Mouse (Mus musculus): ENCODE data around the gene Hist1h4b. TPM values are rescaled to one million over a fixed set of nuclear protein-coding genes. Genes with fewer than 3 reads are reported as not detected.

Gene Hist1h4b
- 9.6 TPM for polyA plus RNA-seq (2017; shearing (Covaris generic))

DNA sequence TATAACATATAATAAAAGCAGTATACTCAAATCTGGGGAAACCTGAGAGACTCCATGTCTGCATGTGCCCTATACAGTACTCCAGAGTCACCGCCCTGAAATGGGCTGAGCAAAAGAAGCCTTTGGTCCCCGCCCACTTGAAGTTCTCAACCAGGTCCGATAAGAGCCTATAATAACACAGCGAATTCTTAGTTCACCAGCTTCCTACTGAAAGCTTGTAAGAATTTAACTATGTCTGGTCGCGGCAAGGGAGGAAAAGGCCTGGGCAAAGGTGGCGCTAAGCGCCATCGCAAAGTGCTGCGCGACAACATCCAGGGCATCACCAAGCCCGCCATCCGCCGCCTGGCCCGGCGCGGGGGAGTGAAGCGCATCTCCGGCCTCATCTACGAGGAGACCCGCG, at the start of gene Hist1h4b:
Gene Hist1h4b (plus strand): TSS at position 224 of the 400 bp plus-strand sequence.

DNA sequence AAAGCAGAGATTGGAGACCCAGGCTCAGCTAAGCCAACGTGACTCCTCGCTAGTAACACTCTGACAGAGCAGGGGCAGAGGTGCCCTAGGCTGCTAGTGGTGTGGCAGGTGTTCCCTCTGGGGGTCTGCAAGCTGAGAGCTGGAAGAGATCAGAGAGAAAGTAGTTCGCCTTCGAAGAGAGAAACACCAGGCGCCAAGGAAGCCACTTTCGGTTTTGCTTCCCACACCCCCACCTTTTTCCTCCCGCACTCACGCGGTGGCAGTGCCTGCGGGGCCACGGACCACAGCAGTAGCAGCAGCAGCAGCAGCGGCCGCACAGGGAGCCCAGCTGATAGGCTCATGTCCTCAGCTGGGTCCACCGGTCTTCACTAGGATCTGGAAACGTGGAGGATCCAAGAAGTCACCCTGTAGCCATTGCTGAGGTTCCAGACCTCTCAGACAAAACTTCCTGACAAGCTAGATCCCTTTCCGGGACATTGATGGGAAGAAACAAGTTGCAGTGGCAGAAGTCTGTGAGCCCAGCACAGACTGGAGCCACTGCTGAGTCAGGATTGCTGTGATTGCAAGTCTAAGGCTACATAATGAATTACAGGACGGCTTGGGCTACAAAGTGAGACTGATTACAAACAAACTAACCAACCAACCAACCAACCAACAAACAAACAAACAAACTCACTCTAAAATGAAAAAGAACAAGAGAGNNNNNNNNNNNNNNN, 46.3 kb upstream of the Hist1h4b start, which contains the start of gene Hfe:
Gene Hfe (minus strand): TSS at position 481 of the 716 bp plus-strand sequence.

DNA sequence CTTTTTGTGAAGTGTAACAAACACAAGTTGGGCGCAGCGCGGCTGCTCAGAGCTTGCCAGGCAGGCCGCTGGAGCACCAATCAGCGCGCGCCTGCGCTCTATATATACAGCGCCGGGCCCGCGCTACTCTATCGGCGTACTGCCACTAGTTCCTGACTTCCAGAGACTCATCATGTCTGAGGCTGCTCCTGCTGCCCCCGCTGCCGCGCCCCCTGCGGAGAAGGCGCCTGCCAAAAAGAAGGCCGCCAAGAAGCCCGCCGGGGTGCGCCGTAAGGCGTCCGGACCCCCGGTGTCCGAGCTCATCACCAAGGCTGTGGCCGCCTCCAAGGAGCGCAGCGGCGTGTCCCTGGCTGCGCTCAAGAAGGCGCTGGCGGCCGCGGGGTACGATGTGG, 18.1 kb upstream of the Hist1h4b start, which contains the start of gene Hist1h1c:
Gene Hist1h1c (plus strand): TSS at position 132 of the 392 bp plus-strand sequence.

DNA sequence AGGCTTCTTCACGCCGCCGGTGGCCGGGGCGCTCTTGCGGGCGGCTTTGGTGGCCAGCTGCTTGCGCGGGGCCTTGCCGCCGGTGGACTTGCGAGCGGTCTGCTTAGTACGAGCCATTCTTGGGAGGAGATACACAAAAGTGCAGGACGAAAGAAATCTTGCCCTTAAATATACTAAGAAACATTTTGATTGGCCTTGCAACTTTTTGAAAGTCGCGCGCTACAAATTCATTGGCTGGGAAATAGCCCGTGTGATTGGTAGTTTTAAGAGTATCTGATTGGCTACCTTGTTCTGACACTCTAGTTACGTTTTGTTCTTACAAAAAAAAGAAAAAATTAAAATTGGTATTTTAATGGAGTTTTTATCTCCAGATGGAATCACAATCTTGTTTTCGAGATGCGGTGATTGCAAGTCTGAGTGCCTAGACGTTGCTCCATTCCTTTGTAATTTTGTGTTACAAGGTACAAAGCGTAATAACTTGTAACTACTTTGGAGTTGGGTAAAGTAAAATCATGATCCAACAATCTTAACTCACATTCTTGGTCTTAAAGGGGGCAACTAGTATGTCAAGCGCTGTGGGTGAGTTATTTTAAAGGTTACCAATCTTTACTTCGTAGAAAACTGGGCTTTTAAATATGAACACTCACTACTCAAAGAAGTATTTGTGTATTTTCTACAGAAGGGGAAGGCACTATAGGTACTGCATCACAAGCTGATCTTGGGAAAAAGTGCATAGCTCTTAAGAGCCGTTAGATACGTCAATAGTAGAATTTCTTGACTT, 11.2 kb upstream of the Hist1h4b start, which contains the start of gene Hist1h3c:
Gene Hist1h3c (minus strand): TSS at position 222 of the 781 bp plus-strand sequence.

DNA sequence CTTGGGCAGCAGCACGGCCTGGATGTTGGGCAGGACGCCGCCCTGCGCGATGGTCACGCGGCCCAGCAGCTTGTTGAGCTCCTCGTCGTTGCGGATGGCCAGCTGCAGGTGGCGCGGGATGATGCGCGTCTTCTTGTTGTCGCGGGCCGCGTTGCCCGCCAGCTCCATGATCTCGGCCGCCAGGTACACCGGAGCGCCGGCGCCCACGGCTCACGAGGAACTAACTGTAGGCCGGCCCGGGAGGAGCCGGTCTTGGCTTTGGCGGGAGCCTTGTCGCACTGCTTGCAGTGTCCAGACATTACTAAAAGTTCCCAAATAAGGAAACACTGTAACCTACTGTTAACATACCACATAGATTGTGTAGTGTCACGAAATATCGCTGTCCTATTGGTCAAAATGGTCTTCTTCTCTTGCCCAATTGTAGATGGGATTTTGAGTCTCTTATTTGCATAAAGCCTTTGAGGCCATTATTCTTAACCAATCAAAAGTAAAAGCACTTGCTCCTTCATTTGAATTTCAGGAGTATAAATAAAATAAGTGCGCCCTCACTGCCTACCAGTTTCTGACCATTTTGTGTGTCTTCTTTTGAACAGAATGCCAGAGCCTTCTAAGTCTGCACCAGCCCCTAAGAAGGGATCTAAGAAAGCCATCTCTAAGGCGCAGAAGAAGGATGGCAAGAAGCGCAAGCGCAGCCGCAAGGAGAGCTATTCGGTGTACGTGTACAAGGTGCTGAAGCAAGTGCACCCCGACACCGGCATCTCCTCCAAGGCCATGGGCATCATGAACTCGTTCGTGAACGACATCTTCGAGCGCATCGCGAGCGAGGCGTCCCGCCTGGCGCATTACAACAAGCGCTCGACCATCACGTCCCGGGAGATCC, 10.4 kb upstream of the Hist1h4b start, which contains the start of gene Hist1h2bb:
Gene Hist1h2bb (plus strand): TSS at position 534 of the 880 bp plus-strand sequence.

DNA sequence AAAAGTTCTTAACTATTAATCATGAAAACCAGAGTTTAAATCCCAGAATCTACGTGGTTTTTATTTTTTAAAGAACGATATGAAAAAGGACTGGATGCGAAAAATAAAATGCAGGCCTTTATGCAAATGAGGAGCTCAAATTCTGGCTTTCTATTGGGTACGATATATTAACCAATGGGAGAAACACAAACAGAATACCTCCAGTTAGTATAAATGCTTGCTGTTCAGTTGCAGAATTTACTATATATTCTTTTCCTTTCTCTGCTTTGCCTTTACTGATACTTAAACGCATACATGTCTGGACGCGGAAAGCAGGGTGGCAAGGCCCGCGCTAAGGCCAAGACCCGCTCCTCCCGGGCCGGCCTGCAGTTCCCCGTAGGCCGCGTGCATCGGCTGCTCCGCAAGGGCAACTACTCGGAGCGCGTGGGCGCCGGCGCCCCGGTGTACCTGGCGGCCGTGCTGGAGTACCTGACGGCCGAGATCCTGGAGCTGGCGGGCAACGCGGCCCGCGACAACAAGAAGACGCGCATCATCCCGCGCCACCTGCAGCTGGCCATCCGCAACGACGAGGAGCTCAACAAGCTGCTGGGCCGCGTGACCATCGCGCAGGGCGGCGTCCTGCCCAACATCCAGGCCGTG, 5.9 kb upstream of the Hist1h4b start, which contains the start of gene Hist1h2ab:
Gene Hist1h2ab (plus strand): TSS at position 288 of the 639 bp plus-strand sequence.

DNA sequence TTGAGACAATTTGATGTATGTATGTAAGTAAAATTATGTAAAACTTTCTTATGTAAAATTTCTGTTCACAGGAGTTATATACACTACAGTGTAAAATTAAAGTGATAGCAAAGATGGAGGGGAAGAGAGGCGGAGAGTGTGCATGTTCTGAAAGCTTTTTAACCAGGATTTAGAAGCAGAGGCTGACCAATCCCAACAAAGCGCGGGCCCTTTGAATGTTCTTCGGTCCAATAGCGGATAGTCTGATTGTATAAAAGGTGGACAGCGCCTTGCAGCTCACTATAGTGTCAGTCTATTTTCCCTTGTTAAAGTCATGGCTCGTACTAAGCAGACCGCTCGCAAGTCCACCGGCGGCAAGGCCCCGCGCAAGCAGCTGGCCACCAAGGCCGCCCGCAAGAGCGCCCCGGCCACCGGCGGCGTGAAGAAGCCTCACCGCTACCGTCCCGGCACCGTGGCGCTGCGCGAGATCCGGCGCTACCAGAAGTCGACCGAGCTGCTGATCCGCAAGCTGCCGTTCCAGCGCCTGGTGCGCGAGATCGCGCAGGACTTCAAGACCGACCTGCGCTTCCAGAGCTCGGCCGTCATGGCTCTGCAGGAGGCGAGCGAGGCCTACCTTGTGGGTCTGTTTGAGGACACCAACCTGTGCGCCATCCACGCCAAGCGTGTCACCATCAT, 4.6 kb upstream of the Hist1h4b start, which contains the start of gene Hist1h3b:
Gene Hist1h3b (plus strand): TSS at position 201 of the 675 bp plus-strand sequence.

DNA sequence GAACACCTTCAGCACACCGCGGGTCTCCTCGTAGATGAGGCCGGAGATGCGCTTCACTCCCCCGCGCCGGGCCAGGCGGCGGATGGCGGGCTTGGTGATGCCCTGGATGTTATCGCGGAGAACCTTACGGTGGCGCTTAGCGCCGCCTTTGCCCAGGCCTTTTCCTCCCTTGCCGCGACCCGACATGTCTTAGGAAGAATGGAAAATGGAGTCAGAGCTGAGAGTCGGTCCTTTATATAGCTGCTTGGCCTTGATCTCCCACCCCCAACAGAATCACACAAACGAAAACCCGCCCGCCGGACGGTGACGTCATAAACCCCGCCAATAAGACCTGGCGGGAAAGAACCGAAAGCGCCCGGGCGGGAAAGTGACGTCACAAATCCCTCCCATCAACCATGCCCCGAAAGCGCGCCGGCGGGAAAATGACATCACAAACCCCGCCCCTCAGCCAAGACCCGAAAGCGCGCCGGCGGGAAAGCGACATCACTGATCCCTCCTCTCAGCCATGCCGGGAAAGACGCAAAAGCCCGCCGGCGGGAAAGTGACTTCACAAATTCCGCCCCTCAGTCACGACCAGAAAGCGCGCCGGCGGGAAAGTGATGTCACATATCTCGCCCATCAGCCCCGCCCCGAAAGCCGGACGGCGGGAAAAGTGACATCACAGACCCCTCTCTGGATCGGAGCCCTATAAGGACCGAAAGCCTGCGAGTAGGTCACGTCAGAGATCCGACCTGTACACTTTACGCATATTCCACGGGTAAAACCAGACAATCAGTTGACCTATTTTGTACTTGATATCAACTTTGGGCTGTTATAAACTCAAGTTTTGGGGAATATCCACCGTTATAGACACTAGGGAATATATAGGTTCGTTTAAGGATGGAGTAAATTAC, 4.4 kb downstream of the Hist1h4b start, which contains the start of gene Hist1h4a:
Gene Hist1h4a (minus strand): TSS at position 259 of the 893 bp plus-strand sequence.

DNA sequence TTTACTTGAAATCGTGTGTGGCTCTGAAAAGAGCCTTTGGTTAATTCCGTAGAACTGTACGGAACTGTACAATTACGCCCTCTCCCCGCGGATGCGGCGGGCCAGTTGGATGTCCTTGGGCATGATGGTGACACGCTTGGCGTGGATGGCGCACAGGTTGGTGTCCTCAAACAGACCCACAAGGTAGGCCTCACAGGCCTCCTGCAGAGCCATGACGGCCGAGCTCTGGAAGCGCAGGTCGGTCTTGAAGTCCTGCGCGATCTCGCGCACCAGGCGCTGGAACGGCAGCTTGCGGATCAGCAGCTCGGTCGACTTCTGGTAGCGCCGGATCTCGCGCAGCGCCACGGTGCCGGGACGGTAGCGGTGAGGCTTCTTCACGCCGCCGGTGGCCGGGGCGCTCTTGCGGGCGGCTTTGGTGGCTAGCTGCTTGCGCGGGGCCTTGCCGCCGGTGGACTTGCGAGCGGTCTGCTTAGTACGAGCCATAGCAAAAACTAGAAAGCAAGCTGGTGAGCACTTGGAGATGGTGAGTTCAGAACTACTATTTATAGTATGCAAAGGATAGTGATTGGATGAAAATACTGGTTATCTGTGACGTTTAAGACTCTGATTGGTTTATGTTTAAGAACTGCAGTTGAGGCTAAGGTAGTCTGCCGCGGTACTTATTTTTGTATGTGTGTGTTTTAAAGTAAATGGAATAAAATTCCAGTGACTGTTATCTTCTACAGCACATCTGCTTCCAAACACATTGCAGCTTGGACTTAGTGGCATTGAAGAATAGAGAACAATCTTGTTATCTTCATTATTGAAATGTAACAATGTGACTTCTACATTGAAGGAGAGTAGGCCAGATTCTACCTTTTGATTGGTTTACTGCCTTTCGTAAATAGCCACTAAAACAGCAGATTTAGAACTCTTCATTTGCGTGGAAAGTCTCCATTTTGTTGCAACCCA, 5.3 kb downstream of the Hist1h4b start, which contains the start of gene Hist1h3a:
Gene Hist1h3a (minus strand): TSS at position 516 of the 951 bp plus-strand sequence.

DNA sequence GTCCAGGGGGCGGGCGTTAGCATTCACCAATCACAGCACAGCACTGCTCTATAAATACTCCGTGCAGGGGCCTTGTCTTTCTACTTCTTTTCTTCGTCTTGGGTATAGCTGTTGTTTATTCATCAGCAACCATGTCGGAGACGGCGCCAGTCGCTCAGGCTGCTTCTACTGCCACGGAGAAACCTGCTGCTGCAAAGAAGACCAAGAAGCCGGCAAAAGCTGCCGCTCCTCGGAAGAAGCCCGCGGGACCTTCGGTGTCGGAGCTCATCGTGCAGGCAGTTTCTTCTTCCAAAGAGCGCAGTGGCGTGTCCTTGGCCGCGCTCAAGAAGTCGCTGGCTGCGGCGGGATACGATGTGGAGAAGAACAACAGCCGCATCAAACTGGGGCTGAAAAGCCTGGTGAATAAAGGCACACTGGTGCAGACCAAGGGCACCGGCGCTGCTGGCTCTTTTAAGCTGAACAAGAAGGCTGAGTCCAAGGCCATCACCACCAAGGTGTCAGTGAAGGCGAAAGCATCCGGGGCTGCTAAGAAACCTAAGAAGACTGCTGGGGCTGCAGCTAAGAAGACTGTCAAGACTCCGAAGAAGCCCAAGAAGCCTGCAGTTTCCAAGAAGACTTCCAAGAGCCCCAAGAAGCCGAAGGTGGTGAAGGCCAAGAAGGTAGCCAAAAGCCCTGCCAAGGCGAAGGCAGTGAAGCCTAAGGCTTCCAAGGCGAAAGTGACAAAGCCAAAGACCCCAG, 6.9 kb downstream of the Hist1h4b start, which contains the start of gene Hist1h1a:
Gene Hist1h1a (plus strand): TSS at position 81 of the 738 bp plus-strand sequence.

DNA sequence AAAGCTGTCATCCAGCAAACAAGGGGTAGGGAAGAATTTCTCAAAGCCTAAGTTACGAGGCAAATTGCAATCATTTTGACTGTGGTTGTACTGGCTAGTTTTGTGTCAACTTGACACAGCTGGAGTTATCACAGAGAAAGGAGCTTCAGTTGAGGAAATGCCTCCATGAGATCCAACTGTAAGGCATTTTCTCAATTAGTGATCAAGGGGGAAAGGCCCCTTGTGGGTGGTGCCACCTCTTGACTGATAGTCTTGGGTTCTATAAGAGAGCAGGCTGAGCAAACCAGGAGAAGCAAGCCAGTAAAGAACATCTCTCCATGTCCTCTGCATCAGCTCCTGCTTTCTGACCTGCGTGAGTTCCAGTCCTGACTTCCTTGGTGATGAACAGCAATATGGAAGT, 12.8 kb downstream of the Hist1h4b start, which contains the start of gene Trim38:
Gene Trim38 (plus strand): TSS at position 301 of the 400 bp plus-strand sequence.

DNA sequence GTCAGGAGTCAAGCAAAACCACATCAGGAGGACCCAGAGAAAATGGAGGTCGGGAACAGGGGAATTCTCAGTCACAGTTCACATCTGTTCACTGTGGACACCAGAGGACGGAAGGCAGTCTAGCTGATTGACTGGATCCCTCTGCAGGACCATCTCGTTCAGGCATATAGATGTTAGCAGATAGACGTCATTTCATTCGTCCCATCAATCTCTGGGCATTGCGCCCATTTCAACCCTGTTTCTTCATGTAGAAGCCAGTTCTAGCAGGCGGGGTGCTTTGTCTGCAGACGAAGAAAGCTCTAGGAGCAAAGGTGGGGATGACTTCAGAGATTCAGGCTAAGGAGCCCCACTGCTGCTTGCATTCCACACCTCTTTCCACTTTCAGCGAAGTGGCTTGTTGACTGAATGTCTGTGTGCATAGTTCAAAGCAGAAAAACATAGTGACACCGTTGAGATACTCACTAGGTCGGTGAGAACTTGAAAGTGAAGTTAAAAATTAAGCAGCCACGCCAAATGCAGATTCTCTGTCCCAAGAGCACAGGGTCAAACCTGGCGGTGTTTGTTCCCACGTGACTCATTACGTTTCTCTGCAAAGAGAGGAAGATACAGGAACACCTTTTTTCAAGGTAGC, 49.7 kb downstream of the Hist1h4b start, which contains the start of gene Slc17a2:
Gene Slc17a2 (plus strand): TSS at position 572 of the 631 bp plus-strand sequence.

Other genes with a start within 250 kb of the Hist1h4b start
- 5.4 TPM for gene Hist1h4h, start 226.0 kb upstream of the Hist1h4b start, polyA plus RNA-seq (2017; shearing (Covaris generic))
- not detected for gene Hist1h2af, start 223.1 kb upstream of the Hist1h4b start, polyA plus RNA-seq (2017; shearing (Covaris generic))
- not detected for gene Hist1h3g, start 221.6 kb upstream of the Hist1h4b start, polyA plus RNA-seq (2017; shearing (Covaris generic))
- gene Hist1h2bh, start 213.6 kb upstream of the Hist1h4b start, polyA plus RNA-seq (2017; shearing (Covaris generic)): 0.53 TPM
- gene Hist1h3f, start 213.0 kb upstream of the Hist1h4b start, polyA plus RNA-seq (2017; shearing (Covaris generic)): 0.29 TPM
- 1.1 TPM for gene Hist1h4f, start 205.4 kb upstream of the Hist1h4b start, polyA plus RNA-seq (2017; shearing (Covaris generic))
- gene Hist1h1d, start 203.8 kb upstream of the Hist1h4b start, polyA plus RNA-seq (2017; shearing (Covaris generic)): 0.20 TPM
- gene Hist1h3e, start 194.6 kb upstream of the Hist1h4b start, polyA plus RNA-seq (2017; shearing (Covaris generic)): 0.83 TPM
- gene Hist1h2ae, start 185.8 kb upstream of the Hist1h4b start, polyA plus RNA-seq (2017; shearing (Covaris generic)): 0.97 TPM
- 2.8 TPM for gene Hist1h2bg, start 185.6 kb upstream of the Hist1h4b start, polyA plus RNA-seq (2017; shearing (Covaris generic))
- gene Hist1h2bf, start 182.8 kb upstream of the Hist1h4b start, polyA plus RNA-seq (2017; shearing (Covaris generic)): not detected
- gene Hist1h2ad, start 182.6 kb upstream of the Hist1h4b start, polyA plus RNA-seq (2017; shearing (Covaris generic)): not detected
- not detected for gene Hist1h3d, start 181.2 kb upstream of the Hist1h4b start, polyA plus RNA-seq (2017; shearing (Covaris generic))
- gene Hist1h4d, start 175.4 kb upstream of the Hist1h4b start, polyA plus RNA-seq (2017; shearing (Covaris generic)): 36.0 TPM
- gene Hist1h2be, start 135.9 kb upstream of the Hist1h4b start, polyA plus RNA-seq (2017; shearing (Covaris generic)): 2.7 TPM
- 6.7 TPM for gene Hist1h1e, start 134.5 kb upstream of the Hist1h4b start, polyA plus RNA-seq (2017; shearing (Covaris generic))
- 0.36 TPM for gene Hist1h2ac, start 73.1 kb upstream of the Hist1h4b start, polyA plus RNA-seq (2017; shearing (Covaris generic))
- gene Hist1h2bc, start 72.8 kb upstream of the Hist1h4b start, polyA plus RNA-seq (2017; shearing (Covaris generic)): 6.1 TPM
- not detected for gene Hist1h1t, start 61.2 kb upstream of the Hist1h4b start, polyA plus RNA-seq (2017; shearing (Covaris generic))
- gene Hist1h4c, start 58.6 kb upstream of the Hist1h4b start, polyA plus RNA-seq (2017; shearing (Covaris generic)): 3.7 TPM
- 0.92 TPM for gene Hfe, start 46.2 kb upstream of the Hist1h4b start, polyA plus RNA-seq (2017; shearing (Covaris generic))
- gene Hist1h1c, start 18.2 kb upstream of the Hist1h4b start, polyA plus RNA-seq (2017; shearing (Covaris generic)): 11.3 TPM
- gene Hist1h3c, start 11.4 kb upstream of the Hist1h4b start, polyA plus RNA-seq (2017; shearing (Covaris generic)): not detected
- gene Hist1h2bb, start 10.3 kb upstream of the Hist1h4b start, polyA plus RNA-seq (2017; shearing (Covaris generic)): 0.86 TPM
- not detected for gene Hist1h2ab, start 5.9 kb upstream of the Hist1h4b start, polyA plus RNA-seq (2017; shearing (Covaris generic))
- gene Hist1h3b, start 4.7 kb upstream of the Hist1h4b start, polyA plus RNA-seq (2017; shearing (Covaris generic)): 0.67 TPM
- not detected for gene Hist1h4a, start 4.2 kb downstream of the Hist1h4b start, polyA plus RNA-seq (2017; shearing (Covaris generic))
- gene Hist1h3a, start 5.4 kb downstream of the Hist1h4b start, polyA plus RNA-seq (2017; shearing (Covaris generic)): 1.6 TPM
- gene Hist1h1a, start 6.7 kb downstream of the Hist1h4b start, polyA plus RNA-seq (2017; shearing (Covaris generic)): 1.3 TPM
- gene Trim38, start 12.9 kb downstream of the Hist1h4b start, polyA plus RNA-seq (2017; shearing (Covaris generic)): not detected
- not detected for gene Slc17a2, start 50.0 kb downstream of the Hist1h4b start, polyA plus RNA-seq (2017; shearing (Covaris generic))
- not detected for gene Slc17a3, start 82.4 kb downstream of the Hist1h4b start, polyA plus RNA-seq (2017; shearing (Covaris generic))
- gene Slc17a1, start 110.7 kb downstream of the Hist1h4b start, polyA plus RNA-seq (2017; shearing (Covaris generic)): not detected
- not detected for gene Slc17a4, start 158.0 kb downstream of the Hist1h4b start, polyA plus RNA-seq (2017; shearing (Covaris generic))
- gene Hist1h2ba, start 177.1 kb downstream of the Hist1h4b start, polyA plus RNA-seq (2017; shearing (Covaris generic)): not detected
- gene Hist1h2aa, start 177.4 kb downstream of the Hist1h4b start, polyA plus RNA-seq (2017; shearing (Covaris generic)): not detected
- gene Scgn, start 234.2 kb downstream of the Hist1h4b start, polyA plus RNA-seq (2017; shearing (Covaris generic)): not detected

Measured in CD4-positive, CD25-positive, alpha-beta regulatory T cell, adult 9 weeks (primary cell).